Mouse (Mus musculus): ENCODE results near the gene Prss44. TPM values are rescaled to one million over a fixed set of nuclear protein-coding genes. Genes with fewer than 3 reads are reported as not detected.

Gene Prss44
- polyA plus RNA-seq (2012; ENCODE audit: low replicate concordance) = not detected in 2 replicates

GRCm38 (mm10) chr9:110813789-110814188 is at the start of gene Prss44:
Prss44 (plus strand) TSS chr9:110813994.

DNA sequence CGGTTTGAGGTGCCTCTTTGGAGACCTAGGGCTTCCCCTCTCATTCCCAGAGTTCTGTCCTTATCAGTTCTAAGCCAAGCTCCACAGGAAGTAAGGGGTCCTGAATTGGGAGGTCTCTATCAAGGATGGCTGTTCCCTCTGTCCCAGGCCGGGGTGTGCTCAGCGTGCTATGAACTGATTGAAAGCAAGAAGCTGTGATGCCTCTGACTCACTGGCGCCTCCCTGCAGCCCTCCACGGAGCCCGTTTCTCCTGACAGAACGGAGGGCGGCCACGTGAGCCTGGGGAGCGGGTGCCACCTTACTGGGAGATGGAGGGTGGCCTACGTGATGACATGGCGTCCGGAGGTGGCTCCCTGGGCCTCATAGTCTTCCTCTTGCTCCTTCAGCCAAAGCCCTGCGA is 15.9 kb upstream of the Prss44 start, which contains the start of gene Prss42:
Gene Prss42 (plus strand): TSS at position 301 of the 400 bp plus-strand sequence.

GRCm38 (mm10) chr9:110826390-110826789 is 12.6 kb downstream of the Prss44 start, which contains the start of gene Prss43:
Prss43 (plus strand) TSS chr9:110826690.

GRCm38 (mm10) chr9:110834411-110834810 is 20.6 kb downstream of the Prss44 start, which contains the start of gene Prss45:
Prss45 (plus strand) TSS chr9:110834588.

DNA sequence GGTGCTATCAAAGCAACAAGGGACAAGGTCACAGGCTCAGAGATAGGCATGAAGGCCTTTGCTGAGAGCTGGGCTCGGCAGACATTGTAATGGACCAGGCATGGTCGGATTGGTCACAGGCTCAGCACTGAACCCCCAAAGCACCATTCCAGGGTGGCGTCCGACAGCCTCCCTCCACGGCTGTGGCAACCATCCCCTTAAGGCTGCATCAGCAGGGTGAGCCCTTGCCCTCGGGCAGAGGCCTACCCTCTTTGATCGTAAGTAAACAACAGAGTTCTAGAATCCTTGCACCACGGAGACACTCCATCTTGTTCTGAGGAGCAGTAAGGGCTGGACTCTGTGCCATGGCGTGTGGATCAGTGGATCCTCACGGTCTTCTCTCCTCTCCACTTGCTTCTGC is 30.4 kb downstream of the Prss44 start, which contains the start of gene Prss46:
Gene Prss46 (plus strand): TSS at position 301 of the 400 bp plus-strand sequence.

DNA sequence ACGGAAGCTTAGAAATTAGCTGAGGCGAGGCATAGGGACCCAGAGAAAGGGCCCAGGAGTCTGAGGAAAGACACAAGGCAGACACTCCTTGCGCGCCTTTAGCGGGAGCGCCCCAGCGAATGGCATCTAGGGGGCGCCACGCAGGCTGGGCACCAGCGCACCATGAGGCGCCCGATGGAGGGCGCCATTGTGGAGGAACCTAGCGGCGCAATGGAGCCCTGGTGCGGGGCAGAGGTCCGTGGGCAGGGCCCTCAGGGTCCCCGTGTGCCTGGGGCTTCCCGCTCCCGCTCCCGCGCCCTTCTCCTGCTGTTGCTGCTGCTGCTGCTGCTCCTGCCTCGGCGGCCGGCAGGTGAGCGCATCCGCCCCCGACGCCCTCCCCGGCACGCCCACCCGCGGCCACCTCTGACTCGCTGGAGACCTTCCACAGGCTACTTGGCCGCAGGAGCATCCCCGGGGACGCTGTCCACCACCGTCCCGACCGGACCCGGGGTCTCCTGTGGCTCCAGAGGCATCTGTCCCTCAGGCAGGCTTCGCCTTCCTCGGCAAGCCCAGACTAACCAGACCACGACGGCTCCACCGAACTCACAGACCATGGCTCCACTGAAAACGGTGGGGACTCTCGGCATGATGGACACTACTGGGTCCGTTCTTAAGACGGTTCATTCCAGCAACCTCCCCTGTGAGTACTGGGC is 44.1 kb downstream of the Prss44 start, which contains the start of gene Prss50:
Gene Prss50 (plus strand): TSS at position 187 of the 692 bp plus-strand sequence.

Other genes with a start within 250 kb of the Prss44 start
- gene Nradd, start 189.5 kb upstream of the Prss44 start, polyA plus RNA-seq (2012; ENCODE audit: low replicate concordance) = 2.4 and 4.4 TPM in 2 replicates
- 79.5 and 148 TPM in 2 replicates for gene Nbeal2, start 159.8 kb upstream of the Prss44 start, polyA plus RNA-seq (2012; ENCODE audit: low replicate concordance)
- gene Ccdc12, start 157.5 kb upstream of the Prss44 start, polyA plus RNA-seq (2012; ENCODE audit: low replicate concordance) = 229 and 323 TPM in 2 replicates
- gene Myl3, start 72.1 kb upstream of the Prss44 start, polyA plus RNA-seq (2012; ENCODE audit: low replicate concordance) = not detected in 2 replicates
- 0.34 and 0.69 TPM in 2 replicates for gene Pth1r, start 66.8 kb upstream of the Prss44 start, polyA plus RNA-seq (2012; ENCODE audit: low replicate concordance)
- not detected in 2 replicates for gene Prss42, start 15.8 kb upstream of the Prss44 start, polyA plus RNA-seq (2012; ENCODE audit: low replicate concordance)
- not detected in 2 replicates for gene Prss43, start 12.7 kb downstream of the Prss44 start, polyA plus RNA-seq (2012; ENCODE audit: low replicate concordance)
- gene Prss45, start 20.6 kb downstream of the Prss44 start, polyA plus RNA-seq (2012; ENCODE audit: low replicate concordance) = not detected in 2 replicates
- gene Prss46, start 30.5 kb downstream of the Prss44 start, polyA plus RNA-seq (2012; ENCODE audit: low replicate concordance) = not detected in 2 replicates
- 0.66 and 4.9 TPM in 2 replicates for gene Prss50, start 44.0 kb downstream of the Prss44 start, polyA plus RNA-seq (2012; ENCODE audit: low replicate concordance)
- 24.6 and 28.9 TPM in 2 replicates for gene Als2cl, start 65.9 kb downstream of the Prss44 start, polyA plus RNA-seq (2012; ENCODE audit: low replicate concordance)
- gene Tmie, start 66.1 kb downstream of the Prss44 start, polyA plus RNA-seq (2012; ENCODE audit: low replicate concordance) = 0.85 and 2.7 TPM in 2 replicates
- gene Fam240a, start 102.9 kb downstream of the Prss44 start, polyA plus RNA-seq (2012; ENCODE audit: low replicate concordance) = not detected in 2 replicates
- not detected in 2 replicates for gene Tdgf1, start 132.2 kb downstream of the Prss44 start, polyA plus RNA-seq (2012; ENCODE audit: low replicate concordance)
- not detected in 2 replicates for gene Lrrc2, start 137.6 kb downstream of the Prss44 start, polyA plus RNA-seq (2012; ENCODE audit: low replicate concordance)
- not detected in 2 replicates for gene Rtp3, start 176.6 kb downstream of the Prss44 start, polyA plus RNA-seq (2012; ENCODE audit: low replicate concordance)
- 7.0 and 8.8 TPM in 2 replicates for gene Ltf, start 205.3 kb downstream of the Prss44 start, polyA plus RNA-seq (2012; ENCODE audit: low replicate concordance)
- 1.1 and 3.3 TPM in 2 replicates for gene Ccrl2, start 243.5 kb downstream of the Prss44 start, polyA plus RNA-seq (2012; ENCODE audit: low replicate concordance)

Measured in hematopoietic multipotent progenitor cell, adult 10-12 weeks (in vitro differentiated cells).